Mouse (Mus musculus) CH12.LX (cell line): ENCODE measurements around the gene Gm6904. TPM values are rescaled to one million over a fixed set of nuclear protein-coding genes. Genes with fewer than 3 reads are reported as not detected.

ENCODE experiments used
- DNase-seq: peaks from one replicate; pipeline ENCODE4 v3.0.0-alpha.2; 2013; ENCODE audit errors: extremely low read depth
- H3K27ac ChIP-seq: 2 replicates; pipeline ENCODE4 v1.5.1; 2012; ENCODE audit warnings: low read depth, mild to moderate bottlenecking, control low read depth, moderate library complexity; ENCODE audit not compliant: insufficient read depth
- H3K27me3 ChIP-seq: replicated peaks from 2 replicates; pipeline ENCODE3; 2012; ENCODE audit warnings: inconsistent platforms
- H3K36me3 ChIP-seq, 2 experiments: replicated peaks in 1 of 2; 2 replicates each; pipeline versions ENCODE3 to v1.6.1; 2012; ENCODE audit warnings: inconsistent platforms in 1 of 2, low read length in 1 of 2, mild to moderate bottlenecking in 1 of 2, mixed read lengths in 1 of 2, moderate library complexity in 1 of 2; ENCODE audit not compliant: control insufficient read depth in 1 of 2, insufficient read depth in 1 of 2
- H3K4me1 ChIP-seq, 2 experiments: 2 replicates each; pipeline ENCODE4 v1.6.1; 2012; ENCODE audit warnings: inconsistent platforms in 1 of 2, moderate library complexity in 1 of 2; ENCODE audit not compliant: insufficient read depth in 2 of 2, control insufficient read depth in 1 of 2
- H3K4me2 ChIP-seq: 2 replicates; pipeline ENCODE4 v1.6.1; 2012; ENCODE audit warnings: low read depth, mild to moderate bottlenecking, control low read depth; ENCODE audit not compliant: poor library complexity, insufficient read depth, severe bottlenecking
- H3K4me3 ChIP-seq, 3 experiments: fragments of 150-350 bp in 1 of 3; sonication (generic) in 1 of 3; replicated peaks in 1 of 3; 2 replicates each; pipeline versions ENCODE3 to v1.5.1; 2011 to 2012; ENCODE audit warnings: low read depth in 2 of 3, low read length in 2 of 3, mild to moderate bottlenecking in 2 of 3, moderate library complexity in 2 of 3, control low read depth in 1 of 3, improper control_type of control experiment in 1 of 3, inconsistent platforms in 1 of 3, mixed read lengths in 1 of 3; ENCODE audit not compliant: poor library complexity in 1 of 3
- H3K79me2 ChIP-seq: replicated peaks from 2 replicates; pipeline ENCODE4 v1.6.1; 2012; ENCODE audit warnings: mild to moderate bottlenecking, moderate library complexity; ENCODE audit not compliant: control insufficient read depth, poor library complexity, insufficient read depth, severe bottlenecking; ENCODE audit errors: extremely low read depth
- H3K9ac ChIP-seq: 2 replicates; pipeline ENCODE4 v1.6.1; 2012; ENCODE audit warnings: low read depth, mild to moderate bottlenecking, control low read depth, moderate library complexity; ENCODE audit not compliant: insufficient read depth
- H3K9me3 ChIP-seq: replicated peaks from 2 replicates; pipeline ENCODE3; 2012; ENCODE audit warnings: low read length, inconsistent platforms, mixed read lengths
- CTCF ChIP-seq, 2 experiments: IDR thresholded peaks in 1 of 2; conservative IDR thresholded peaks in 1 of 2; 2 replicates each; pipeline ENCODE4 v1.5.1; 2011 to 2012; ENCODE audit warnings: low read depth in 2 of 2, low read length in 2 of 2, improper control_type of control experiment in 1 of 2, inconsistent platforms in 1 of 2, mild to moderate bottlenecking in 1 of 2, moderate library complexity in 1 of 2
- GABPA ChIP-seq: IDR thresholded peaks from 2 replicates; pipeline ENCODE4 v1.6.1; 2012; ENCODE audit warnings: low read depth, low read length, improper control_type of control experiment, inconsistent platforms; ENCODE audit not compliant: insufficient replicate concordance
- IRF4 ChIP-seq: IDR thresholded peaks from 2 replicates; pipeline ENCODE4 v1.6.1; 2014; ENCODE audit warnings: low read depth, mild to moderate bottlenecking, inconsistent platforms, low read length, improper control_type of control experiment
- MAFK ChIP-seq: IDR thresholded peaks from 2 replicates; pipeline ENCODE4 v1.6.1; 2011; ENCODE audit warnings: low read length, improper control_type of control experiment; ENCODE audit not compliant: insufficient replicate concordance
- MAZ ChIP-seq: IDR thresholded peaks from 2 replicates; pipeline ENCODE4 v1.6.1; 2012; ENCODE audit warnings: low read depth, mild to moderate bottlenecking, inconsistent platforms, low read length, improper control_type of control experiment, moderate library complexity
- MEF2A ChIP-seq: IDR thresholded peaks from 2 replicates; pipeline ENCODE4 v1.6.1; 2014; ENCODE audit warnings: low read depth, mild to moderate bottlenecking, inconsistent platforms, low read length, improper control_type of control experiment, borderline replicate concordance
- MXI1 ChIP-seq: IDR thresholded peaks from 2 replicates; pipeline ENCODE4 v1.6.1; 2011; ENCODE audit warnings: mild to moderate bottlenecking, low read depth, low read length, improper control_type of control experiment
- MYC ChIP-seq: IDR thresholded peaks from 2 replicates; pipeline ENCODE4 v1.6.1; 2011; ENCODE audit warnings: low read depth, mild to moderate bottlenecking, improper control_type of control experiment, low read length
- NELFE ChIP-seq: IDR thresholded peaks from 2 replicates; pipeline ENCODE4 v1.6.1; 2011; ENCODE audit warnings: low read depth, low read length, improper control_type of control experiment
- NRF1 ChIP-seq: IDR thresholded peaks from 2 replicates; pipeline ENCODE4 v1.6.1; 2014; ENCODE audit warnings: low read depth, mild to moderate bottlenecking, inconsistent platforms, low read length, improper control_type of control experiment, moderate library complexity
- POLR2A ChIP-seq: IDR thresholded peaks from 2 replicates; pipeline ENCODE4 v1.6.1; 2011; ENCODE audit warnings: low read depth, mild to moderate bottlenecking, improper control_type of control experiment, low read length
- POLR2AphosphoS2 ChIP-seq: IDR thresholded peaks from 2 replicates; pipeline ENCODE4 v1.6.1; 2011; ENCODE audit warnings: low read depth, low read length, improper control_type of control experiment
- TBP ChIP-seq: conservative IDR thresholded peaks from 2 replicates; pipeline ENCODE4 v1.6.1; 2011; ENCODE audit warnings: low read depth, low read length, improper control_type of control experiment
- USF2 ChIP-seq: conservative IDR thresholded peaks from 2 replicates; pipeline ENCODE4 v1.6.1; 2011; ENCODE audit warnings: low read depth, low read length, improper control_type of control experiment
- ZC3H11A ChIP-seq: IDR thresholded peaks from 2 replicates; pipeline ENCODE4 v1.6.1; 2012; ENCODE audit warnings: low read depth, mild to moderate bottlenecking, inconsistent platforms, low read length, improper control_type of control experiment
- dilution Hi-C: fragments of 300-500 bp; cut with MboI; formaldehyde crosslinking; loops from 2 replicates; pipeline ENCODE4 v1.14.3; 2020; ENCODE audit warnings: low sequenced_read_pairs; ENCODE audit not compliant: extremely low pct_unique_long_range_greater_than_20kb, extremely low pct_ligation_motif_present
- in situ Hi-C: fragments of 300-500 bp; cut with MboI; formaldehyde crosslinking; loops from 3 replicates; pipeline ENCODE4 v1.14.3; 2019; ENCODE audit warnings: low sequenced_read_pairs, low pct_ligation_motif_present, low pct_unique_long_range_greater_than_20kb, mixed read lengths
- polyA plus RNA-seq: library from polyadenylated mRNA; unstranded; fragments of >175 nt; gene quantifications from 2 replicates; pipeline ENCODE4 v1.2.1, GENCODE M21; 2012; ENCODE audit warnings: low read depth; ENCODE audit not compliant: insufficient read length
- total RNA-seq, 2 experiments: library from RNA; depleted of rRNA; stranded (reverse); fragments of 300-350 nt in 1 of 2; fragments of >200 nt in 1 of 2; gene quantifications; 2 replicates each; pipeline ENCODE4 v1.2.3; 2012 to 2014

Gm6904 gene
- total and polyA plus RNA-seq, 3 experiments, result 1.0 to 1.2 (median 1.1) TPM

GRCm38 (mm10) chr14:59229822-59230221, 30.2 kb downstream of the Gm6904 start:
- Histone ChIP-seq H3K27ac (no peak overlapping the region), H3K4me1 (peaks cover 0 to 3% of the 10 kb centered on the region in 2 experiments; a peak in 1 of 4 replicates), H3K27me3 (no peaks in the 10 kb centered on the region), H3K79me2 (no peaks in the 10 kb centered on the region; the same call in 1 of the 2 replicates), H3K4me3 (no peak overlapping the region)
- DNase-seq, result peak; percentile 12
- TF ChIP-seq CTCF (conservative IDR thresholded peaks at IDR 0.05 in 1 of 2, IDR thresholded peaks at IDR 0.05 in 1 of 2; ENCODE audit: low read depth in 2 of 2, low read length in 2 of 2) (peak in 1 of 2 experiments; percentile 24; a peak in 1 of 4 replicates), MEF2A (no peak)
- TF ChIP-seq, all 38 proteins: peak for 1
- H3K9me3 ChIP-seq, result no peaks in the 10 kb centered on the region
- no peak overlapping the region for H3K4me2 ChIP-seq
- H3K36me3 ChIP-seq, result peaks cover 44 to 93% of the 10 kb centered on the region in 2 experiments
- H3K9ac ChIP-seq, result no peak overlapping the region
- in situ Hi-C loops, result loop anchor here (25.0 kb wide), 1 partner anchor 332 kb away; no protein-coding TSS in a partner anchor
- dilution Hi-C loops, result no loop called here

GRCm38 (mm10) chr14:59226240-59226639, 33.8 kb downstream of the Gm6904 start:
- peaks cover 44 to 87% of the 10 kb centered on the region in 2 experiments for H3K36me3 ChIP-seq
- H3K27ac ChIP-seq, result no peak overlapping the region
- no peaks in the 10 kb centered on the region for H3K4me1 ChIP-seq
- in situ Hi-C loops (loop anchor here (25.0 kb wide), 1 partner anchor 336 kb away; no protein-coding TSS in a partner anchor), dilution Hi-C loops (no loop called here)
- no peaks in the 10 kb centered on the region for H3K27me3 ChIP-seq
- no peaks in the 10 kb centered on the region; the same call in 1 of the 2 replicates for H3K79me2 ChIP-seq
- no peak overlapping the region for H3K4me3 ChIP-seq
- no peak for TF ChIP-seq MAFK
- no peak for TF ChIP-seq MAZ
- TF ChIP-seq TBP, result no peak
- no peak for TF ChIP-seq GABPA
- no peak for TF ChIP-seq MYC
- TF ChIP-seq POLR2A, result no peak
- TF ChIP-seq ZC3H11A, result no peak
- TF ChIP-seq NRF1, result no peak
- TF ChIP-seq MXI1, result no peak
- no peak for TF ChIP-seq USF2
- TF ChIP-seq POLR2AphosphoS2, result no peak
- TF ChIP-seq NELFE, result no peak
- TF ChIP-seq IRF4, result no peak
- H3K4me2 ChIP-seq, result no peak overlapping the region
- H3K9me3 ChIP-seq, result no peaks in the 10 kb centered on the region
- H3K9ac ChIP-seq, result no peak overlapping the region
- no peak for DNase-seq
